Mouse (Mus musculus) intestine, postnatal 0 days (tissue): ENCODE results near the gene Setd7. TPM values are rescaled to one million over a fixed set of nuclear protein-coding genes. Genes with fewer than 3 reads are reported as not detected.

Source experiments
- ATAC-seq: fragments of 200-750 bp; cut with Nextera tagmentation; 2 replicates; pipeline ENCODE4 v1.8.0; 2017; ENCODE audit warnings: mild to moderate bottlenecking, moderate TSS enrichment, moderate library complexity
- H3K27ac ChIP-seq: fragments of 300-500 bp; sonication (generic); 2 replicates; pipeline ENCODE4 v1.5.1; 2014; ENCODE audit warnings: mild to moderate bottlenecking, low read depth, low read length, moderate library complexity
- H3K27me3 ChIP-seq: fragments of 300-500 bp; sonication (generic); replicated peaks from 2 replicates; pipeline ENCODE4 v1.6.1; 2014; ENCODE audit warnings: low read length, mixed read lengths; ENCODE audit not compliant: control insufficient read depth, insufficient read depth
- H3K36me3 ChIP-seq: fragments of 300-500 bp; sonication (generic); 2 replicates; pipeline ENCODE4 v1.6.1; 2014; ENCODE audit warnings: mild to moderate bottlenecking, moderate library complexity; ENCODE audit not compliant: control insufficient read depth, insufficient read depth
- H3K4me1 ChIP-seq: fragments of 300-500 bp; sonication (generic); replicated peaks from 2 replicates; pipeline ENCODE4 v1.6.1; 2014; ENCODE audit warnings: antibody characterized with exemption, low read length, mixed read lengths; ENCODE audit not compliant: control insufficient read depth, insufficient read depth
- H3K4me2 ChIP-seq: fragments of 300-500 bp; sonication (generic); replicated peaks from 2 replicates; pipeline ENCODE4 v1.6.1; 2014; ENCODE audit warnings: low read depth, mild to moderate bottlenecking, moderate library complexity
- H3K4me3 ChIP-seq: fragments of 300-500 bp; sonication (generic); 2 replicates; pipeline ENCODE4 v1.5.1; 2014; ENCODE audit warnings: low read depth, low read length
- H3K9ac ChIP-seq: fragments of 300-500 bp; sonication (generic); 2 replicates; pipeline ENCODE4 v1.6.1; 2014; ENCODE audit warnings: mild to moderate bottlenecking, low read depth, low read length
- H3K9me3 ChIP-seq: fragments of 300-500 bp; sonication (generic); 2 replicates; pipeline ENCODE4 v1.6.1; 2016; ENCODE audit warnings: mixed run types; ENCODE audit not compliant: control insufficient read depth
- CTCF ChIP-seq: sonication (generic); IDR thresholded peaks from 2 replicates; pipeline ENCODE4 v1.5.1; 2016; ENCODE audit warnings: low read depth, mild to moderate bottlenecking, control low read depth, antibody characterized with exemption, moderate library complexity
- WGBS: fragments of 180-500 bp; shearing (Covaris S2); extraction: QIAGEN DNeasy Blood & Tissue Kit; methylation state at CpG from one replicate; pipeline ENCODE4 v1.1.7; 2014; 5-methylcytosine and 5-hydroxymethylcytosine counted together
- polyA plus RNA-seq: library from polyadenylated mRNA; unstranded; fragments of >200 nt; fragmentation: Nextera tagmentation; extraction: Ambion mirVana; gene quantifications from 2 replicates; pipeline ENCODE4 v1.2.1, GENCODE M21; 2015

Setd7 gene
- polyA plus RNA-seq, 1 experiment from 2014 or later, result 1.6 TPM

GRCm38 (mm10) chr3:51577816-51578749, 17.4 kb upstream of the Setd7 start:
- Histone ChIP-seq H3K9me3 (no peaks in the 10 kb centered on the region), H3K27me3 (no peaks in the 10 kb centered on the region), H3K27ac (no peak overlapping the region), H3K4me3 (no peak overlapping the region), H3K36me3 (no peaks in the 10 kb centered on the region), H3K4me1 (no peaks in the 10 kb centered on the region; the same call in 1 of the 2 replicates), H3K4me2 (no peak overlapping the region), H3K9ac (no peak overlapping the region)
- 44% methylated on average over 12 of the region's 12 CpGs for WGBS
- TF ChIP-seq CTCF, result no peak
- peak; percentile 70 for ATAC-seq

GRCm38 (mm10) chr3:51577359-51577758, 16.7 kb upstream of the Setd7 start:
- Histone ChIP-seq H3K36me3 (no peaks in the 10 kb centered on the region), H3K9me3 (no peaks in the 10 kb centered on the region), H3K9ac (no peak overlapping the region), H3K4me2 (no peak overlapping the region), H3K4me3 (no peak overlapping the region), H3K4me1 (no peaks in the 10 kb centered on the region; the same call in 1 of the 2 replicates), H3K27me3 (no peaks in the 10 kb centered on the region), H3K27ac (no peak overlapping the region)
- WGBS, result 74% methylated on average over 11 of the region's 11 CpGs
- no peak for TF ChIP-seq CTCF
- no peak for ATAC-seq

DNA sequence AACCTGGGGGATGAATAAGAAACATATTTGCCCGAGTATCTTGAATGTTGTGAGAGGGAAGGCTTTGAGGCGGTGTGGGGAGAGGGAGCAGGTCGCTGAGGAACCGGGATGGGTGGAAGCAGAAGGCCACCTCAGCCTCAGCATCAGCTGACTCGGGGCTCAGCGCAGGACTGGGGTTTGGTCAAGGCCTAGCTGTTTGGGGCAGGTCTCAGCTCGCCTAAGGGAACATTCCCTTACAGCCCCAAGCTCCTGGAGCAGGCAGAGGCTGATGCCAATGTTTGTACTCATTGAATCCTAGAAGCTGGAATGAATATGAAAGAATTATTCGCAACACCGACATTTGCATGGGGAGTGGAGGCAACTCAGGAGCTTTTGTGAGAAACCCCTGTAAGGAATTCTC, 13.2 kb upstream of the Setd7 start:
- Histone ChIP-seq H3K36me3 (no peaks in the 10 kb centered on the region), H3K9ac (no peak overlapping the region), H3K4me2 (no peak overlapping the region), H3K27me3 (no peaks in the 10 kb centered on the region), H3K4me1 (no peaks in the 10 kb centered on the region; the same call in 1 of the 2 replicates), H3K9me3 (no peaks in the 10 kb centered on the region), H3K27ac (no peak overlapping the region), H3K4me3 (no peak overlapping the region)
- ATAC-seq, result no peak
- TF ChIP-seq CTCF, result no peak
- 84% methylated on average over 9 of the region's 9 CpGs for WGBS

DNA sequence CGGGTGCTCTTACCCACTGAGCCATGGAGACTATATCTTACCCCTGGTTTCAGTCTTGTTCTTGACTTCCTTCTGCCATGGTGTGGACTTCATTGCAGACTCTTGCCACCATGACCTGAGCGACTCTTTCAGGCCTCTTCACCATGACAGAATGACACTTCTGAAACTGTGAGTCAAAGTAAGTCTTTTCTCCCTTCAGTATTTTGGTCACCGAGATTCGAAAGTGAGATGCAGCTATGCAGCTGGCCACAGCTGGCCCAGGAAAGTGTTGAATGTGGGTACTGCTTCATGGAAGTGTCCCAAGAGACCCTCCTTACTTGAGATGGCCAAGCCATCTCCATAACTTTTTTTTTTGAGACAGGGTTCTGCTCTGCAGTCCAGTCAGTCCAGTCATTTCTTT, 9.5 kb upstream of the Setd7 start:
- no peak for TF ChIP-seq CTCF
- Histone ChIP-seq H3K27me3 (no peaks in the 10 kb centered on the region), H3K9me3 (no peaks in the 10 kb centered on the region), H3K9ac (no peak overlapping the region), H3K36me3 (no peaks in the 10 kb centered on the region), H3K4me2 (no peak overlapping the region), H3K4me1 (no peaks in the 10 kb centered on the region), H3K4me3 (no peak overlapping the region), H3K27ac (no peak overlapping the region)
- no peak for ATAC-seq
- WGBS, result 89% methylated on average over 4 of the region's 4 CpGs

- H3K27ac ChIP-seq, result no peak overlapping the region
- no peak overlapping the region for H3K9ac ChIP-seq
- H3K27me3 ChIP-seq, result no peaks in the 10 kb centered on the region
- H3K36me3 ChIP-seq, result no peaks in the 10 kb centered on the region
- no peaks in the 10 kb centered on the region for H3K9me3 ChIP-seq
- peak overlapping the region; percentile 100 for H3K4me2 ChIP-seq
- WGBS, result 57% methylated on average over 6 of the region's 6 CpGs
- no peak for TF ChIP-seq CTCF
- H3K4me1 ChIP-seq, result no peaks in the 10 kb centered on the region
- no peak for ATAC-seq
- H3K4me3 ChIP-seq, result peak overlapping the region; percentile 84; the same call in 1 of the 2 replicates
Observed at GRCm38 (mm10) chr3:51561993-51562385, 1.3 kb upstream of the Setd7 start.

- Histone ChIP-seq H3K4me3 (peak overlapping the region; percentile 84), H3K9me3 (no peaks in the 10 kb centered on the region), H3K27ac (peak overlapping the region; percentile 90), H3K27me3 (no peaks in the 10 kb centered on the region), H3K4me1 (no peaks in the 10 kb centered on the region), H3K4me2 (peak overlapping the region; percentile 100), H3K36me3 (no peaks in the 10 kb centered on the region), H3K9ac (peak overlapping the region; percentile 90)
- peak; percentile 60 for ATAC-seq
- under 1% methylated on average over 32 of the region's 32 CpGs for WGBS
- peak; percentile 71 for TF ChIP-seq CTCF
Observed at GRCm38 (mm10) chr3:51561109-51561992, 672 bp upstream of the Setd7 start.
